Mouse (Mus musculus) midbrain, embryonic 15.5 days (tissue): ENCODE data around the gene Ghrh. TPM values are rescaled to one million over a fixed set of nuclear protein-coding genes. Genes with fewer than 3 reads are reported as not detected.

Source experiments
- ATAC-seq: fragments of 200-750 bp; cut with Nextera tagmentation; replicated peaks from 2 replicates; pipeline ENCODE4 v1.8.0; 2017; ENCODE audit warnings: moderate TSS enrichment
- H3K27ac ChIP-seq: fragments of 300-500 bp; sonication (generic); 2 replicates; pipeline ENCODE4 v1.5.1; 2015; ENCODE audit warnings: mild to moderate bottlenecking, inconsistent platforms
- H3K27me3 ChIP-seq: fragments of 300-500 bp; sonication (generic); replicated peaks from 2 replicates; pipeline ENCODE4 v1.6.1; 2015; ENCODE audit warnings: inconsistent platforms
- H3K36me3 ChIP-seq: fragments of 300-500 bp; sonication (generic); replicated peaks from 2 replicates; pipeline ENCODE4 v1.6.1; 2015; ENCODE audit warnings: inconsistent platforms
- H3K4me1 ChIP-seq: fragments of 300-500 bp; sonication (generic); 2 replicates; pipeline ENCODE4 v1.6.1; 2015; ENCODE audit warnings: inconsistent platforms
- H3K4me2 ChIP-seq: fragments of 300-500 bp; sonication (generic); 2 replicates; pipeline ENCODE4 v1.6.1; 2015; ENCODE audit warnings: inconsistent platforms, mild to moderate bottlenecking, moderate library complexity
- H3K4me3 ChIP-seq: fragments of 300-500 bp; sonication (generic); 2 replicates; pipeline ENCODE4 v1.5.1; 2015; ENCODE audit warnings: mild to moderate bottlenecking, inconsistent platforms
- H3K9ac ChIP-seq: fragments of 300-500 bp; sonication (generic); 2 replicates; pipeline ENCODE4 v1.6.1; 2015; ENCODE audit warnings: mild to moderate bottlenecking, inconsistent platforms
- H3K9me3 ChIP-seq: fragments of 300-500 bp; sonication (generic); 2 replicates; pipeline ENCODE4 v1.6.1; 2016; ENCODE audit warnings: inconsistent platforms
- WGBS: fragments of 180-500 bp; shearing (Covaris S2); methylation state at CpG from one replicate; pipeline ENCODE4 v1.1.7; 2015; ENCODE audit warnings: mixed read lengths; 5-methylcytosine and 5-hydroxymethylcytosine counted together
- polyA plus RNA-seq: library from polyadenylated mRNA; unstranded; fragments of >200 nt; fragmentation: Nextera tagmentation; extraction: Ambion mirVana; gene quantifications from 2 replicates; pipeline ENCODE4 v1.2.1, GENCODE M21; 2015

The Ghrh gene
- polyA plus RNA-seq, 1 experiment from 2014 or later, result 4.1 TPM

DNA sequence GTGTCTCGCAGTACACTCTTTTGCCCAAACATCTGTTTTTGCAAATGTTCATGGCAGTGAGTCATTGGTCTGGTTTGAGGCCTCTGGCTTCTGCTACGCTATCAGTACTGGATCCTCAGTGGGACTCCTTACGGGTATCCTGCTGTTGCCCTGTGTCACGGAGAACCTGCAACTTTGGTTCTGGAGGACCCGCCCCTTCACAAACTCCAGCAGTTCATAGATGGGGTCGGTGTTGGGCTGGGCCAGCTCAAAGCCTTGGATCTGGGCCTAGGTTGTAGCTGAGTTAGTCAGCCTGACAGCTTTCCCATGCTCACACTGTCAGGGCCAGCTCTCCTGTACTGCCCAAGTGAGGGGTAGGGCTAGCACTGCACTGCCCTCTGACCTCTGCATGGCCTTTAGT, 47.3 kb downstream of the Ghrh start:
- no peak for ATAC-seq
- H3K4me3 ChIP-seq, result no peak overlapping the region
- H3K27ac ChIP-seq, result no peak overlapping the region
- peaks cover 49% of the 10 kb centered on the region for H3K36me3 ChIP-seq
- WGBS, result 94% methylated on average over 6 of the region's 6 CpGs
- no peak overlapping the region for H3K4me2 ChIP-seq
- no peaks in the 10 kb centered on the region for H3K9me3 ChIP-seq
- H3K4me1 ChIP-seq, result no peaks in the 10 kb centered on the region
- H3K27me3 ChIP-seq, result no peaks in the 10 kb centered on the region
- H3K9ac ChIP-seq, result no peak overlapping the region

DNA sequence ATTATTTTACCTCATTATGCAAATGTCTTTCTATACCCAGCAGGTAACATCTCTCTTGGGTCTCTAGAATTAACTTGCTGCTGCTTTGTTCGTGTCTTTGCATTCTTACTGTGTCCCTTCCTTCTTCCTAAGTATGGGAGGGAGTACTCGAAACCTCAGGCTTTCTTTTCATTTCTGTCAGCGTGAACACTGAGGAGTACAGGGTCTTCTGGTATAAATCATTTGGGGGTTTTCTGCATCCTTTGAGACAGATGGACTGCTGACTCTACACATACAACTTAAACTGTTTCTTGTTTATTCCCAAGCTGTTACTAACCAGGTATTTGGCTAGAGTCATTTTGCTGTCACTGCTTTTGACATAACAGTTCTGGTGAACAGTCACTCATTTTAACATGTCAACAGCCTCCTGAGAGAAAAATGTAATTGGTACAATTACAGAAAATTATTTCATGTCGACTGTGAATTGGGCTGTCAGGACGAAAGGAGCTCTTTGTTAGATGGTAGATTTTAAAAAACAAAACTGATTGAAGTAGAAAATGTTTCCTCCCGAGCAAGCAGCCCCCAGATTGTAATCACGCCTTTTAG, 51.1 kb downstream of the Ghrh start:
- 68% methylated on average over 7 of the region's 7 CpGs for WGBS
- H3K27me3 ChIP-seq, result no peaks in the 10 kb centered on the region
- no peak overlapping the region for H3K9ac ChIP-seq
- H3K4me3 ChIP-seq, result no peak overlapping the region
- peaks cover 64% of the 10 kb centered on the region for H3K36me3 ChIP-seq
- 0 out of 2 replicates have a peak overlapping the region, but pooled peaks have one; percentile 6 for H3K27ac ChIP-seq
- H3K9me3 ChIP-seq, result no peaks in the 10 kb centered on the region
- H3K4me1 ChIP-seq, result no peaks in the 10 kb centered on the region
- ATAC-seq, result no peak
- H3K4me2 ChIP-seq, result no peak overlapping the region

DNA sequence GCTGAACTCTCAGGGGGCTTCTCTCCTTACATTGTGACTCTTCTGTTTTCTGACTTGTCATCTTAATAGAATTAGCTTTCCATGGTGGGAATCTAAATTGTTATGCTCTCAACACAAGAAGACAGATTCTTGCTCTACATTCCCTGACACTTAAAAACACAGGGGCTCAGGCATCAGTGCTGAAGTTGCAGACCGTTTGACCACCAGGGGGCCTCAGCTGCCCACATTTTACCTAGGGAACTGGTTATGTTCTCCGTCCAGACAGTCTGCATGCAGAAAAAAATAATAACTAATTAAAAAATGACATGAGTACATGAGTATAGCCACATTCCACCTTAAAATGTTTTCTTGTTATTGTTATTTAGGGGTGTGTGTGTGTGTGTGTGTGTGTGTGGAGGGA, 55.2 kb downstream of the Ghrh start:
- peaks cover 46% of the 10 kb centered on the region for H3K36me3 ChIP-seq
- no peak overlapping the region for H3K9ac ChIP-seq
- WGBS, result 14% methylated on average over 2 of the region's 2 CpGs
- no peak overlapping the region for H3K4me3 ChIP-seq
- H3K4me2 ChIP-seq, result no peak overlapping the region
- H3K27me3 ChIP-seq, result no peaks in the 10 kb centered on the region
- H3K27ac ChIP-seq, result no peak overlapping the region
- H3K9me3 ChIP-seq, result no peaks in the 10 kb centered on the region
- ATAC-seq, result no peak
- peaks cover 5% of the 10 kb centered on the region; the same call in 1 of the 2 replicates for H3K4me1 ChIP-seq

DNA sequence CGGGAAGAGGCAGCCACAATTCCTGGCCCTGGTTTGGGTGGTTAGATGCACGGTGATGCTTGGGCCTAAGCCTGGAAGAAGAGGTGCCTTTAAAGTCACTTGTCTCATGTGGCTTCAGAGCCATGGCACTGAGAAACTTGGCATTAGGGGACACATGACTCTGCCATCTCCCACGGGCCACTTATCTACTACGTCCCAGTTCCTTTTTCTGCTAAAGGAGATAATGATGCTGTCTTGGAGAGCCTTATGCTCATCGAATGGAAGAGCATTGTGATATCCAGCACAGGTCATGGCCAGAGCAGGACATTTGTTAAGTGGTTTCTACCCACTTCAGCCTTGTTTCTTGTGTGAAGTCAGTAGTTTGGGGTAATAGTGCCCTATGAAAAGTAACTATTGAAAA, 58.3 kb downstream of the Ghrh start:
- WGBS, result 88% methylated on average over 5 of the region's 5 CpGs
- ATAC-seq, result no peak
- Histone ChIP-seq H3K27ac (no peak overlapping the region), H3K27me3 (no peaks in the 10 kb centered on the region), H3K4me3 (no peak overlapping the region), H3K9me3 (no peaks in the 10 kb centered on the region), H3K4me1 (peaks cover 5% of the 10 kb centered on the region; the same call in 1 of the 2 replicates), H3K9ac (no peak overlapping the region), H3K36me3 (peaks cover 48% of the 10 kb centered on the region), H3K4me2 (no peak overlapping the region)

DNA sequence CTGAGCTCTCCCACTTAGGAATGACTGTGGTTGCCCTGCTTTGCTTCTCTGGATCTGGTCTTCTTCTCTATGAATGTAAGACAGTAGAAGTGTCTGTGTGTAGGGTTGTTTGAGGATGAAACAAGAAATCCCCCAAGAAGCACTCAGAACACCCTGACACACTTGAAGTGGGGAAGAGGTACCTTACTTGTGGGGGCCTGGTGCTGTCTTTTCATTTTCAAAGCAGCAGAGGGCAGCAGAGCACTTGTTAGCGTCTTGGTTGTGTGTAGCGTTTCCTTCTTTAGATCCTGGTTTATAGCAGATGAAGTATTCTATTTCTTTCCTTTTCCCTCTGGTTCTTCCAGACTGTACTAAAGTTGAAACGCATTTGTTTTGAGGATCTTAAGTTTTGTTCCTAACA, 59.8 kb downstream of the Ghrh start:
- 23% methylated on average over 3 of the region's 3 CpGs for whole genome bisulfite sequencing
- Histone ChIP-seq H3K27ac (no peak overlapping the region), H3K36me3 (peaks cover 38% of the 10 kb centered on the region), H3K27me3 (no peaks in the 10 kb centered on the region), H3K9me3 (no peaks in the 10 kb centered on the region), H3K9ac (no peak overlapping the region), H3K4me2 (no peak overlapping the region), H3K4me3 (no peak overlapping the region), H3K4me1 (peaks cover 5% of the 10 kb centered on the region; the same call in 1 of the 2 replicates)
- ATAC-seq, result no peak; the same call in 1 of the 2 replicates

DNA sequence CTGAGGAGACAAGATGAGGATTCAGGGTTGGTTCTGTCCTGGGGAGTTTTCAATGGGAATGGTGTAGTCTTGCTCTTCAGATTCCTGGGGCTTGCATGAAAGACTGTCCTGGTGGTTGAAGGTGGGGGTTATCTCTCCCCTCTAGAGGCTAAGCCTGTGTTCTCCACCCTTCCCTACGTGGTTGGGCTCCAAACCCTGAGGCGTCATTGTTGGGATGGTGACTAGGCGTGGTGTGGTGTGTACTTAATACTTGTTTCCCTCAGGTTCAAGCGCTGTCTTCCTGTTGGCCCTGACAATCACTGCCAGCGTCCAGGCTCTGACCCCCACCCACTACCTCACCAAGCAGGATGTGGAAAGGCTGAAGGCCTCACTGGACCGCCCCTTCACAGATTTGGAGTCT, 64.0 kb downstream of the Ghrh start:
- peaks cover 24% of the 10 kb centered on the region for H3K4me1 ChIP-seq
- peaks cover 16% of the 10 kb centered on the region for H3K36me3 ChIP-seq
- H3K27ac ChIP-seq, result no peak overlapping the region
- no peak overlapping the region for H3K9ac ChIP-seq
- H3K27me3 ChIP-seq, result no peaks in the 10 kb centered on the region
- no peak overlapping the region for H3K4me3 ChIP-seq
- no peak for ATAC-seq
- no peak overlapping the region for H3K4me2 ChIP-seq
- WGBS, result 95% methylated on average over 6 of the region's 6 CpGs
- no peaks in the 10 kb centered on the region for H3K9me3 ChIP-seq

Other genes with a start within 250 kb of the Ghrh start
- 9.4 and 9.9 TPM in 2 replicates for gene Samhd1, start 212.2 kb downstream of the Ghrh start, polyA plus RNA-seq
- gene Rbl1, start 143.0 kb downstream of the Ghrh start, polyA plus RNA-seq, result 6.2 and 6.3 TPM in 2 replicates
- gene Rpn2, start 68.5 kb downstream of the Ghrh start, polyA plus RNA-seq, result 215 and 218 TPM in 2 replicates
- 0.50 and 0.74 TPM in 2 replicates for gene Mroh8, start 68.0 kb downstream of the Ghrh start, polyA plus RNA-seq
- gene Manbal, start 20.1 kb upstream of the Ghrh start, polyA plus RNA-seq, result 104 and 107 TPM in 2 replicates
- 40.3 and 43.2 TPM in 2 replicates for gene Src, start 70.9 kb upstream of the Ghrh start, polyA plus RNA-seq
- 10,539 and 10,900 TPM in 2 replicates for gene Nnat, start 212.6 kb upstream of the Ghrh start, polyA plus RNA-seq
- gene Blcap, start 223.8 kb upstream of the Ghrh start, polyA plus RNA-seq, result 332 and 336 TPM in 2 replicates